Mouse (Mus musculus) lung, adult 18-20 months (tissue): ENCODE data around the gene Cd82.

Source experiments
- DNase-seq, 2 experiments: peaks; one replicate each; pipeline ENCODE4 v3.0.0; 2022; ENCODE audit warnings: mixed read lengths in 2 of 2

Cd82 gene

DNA sequence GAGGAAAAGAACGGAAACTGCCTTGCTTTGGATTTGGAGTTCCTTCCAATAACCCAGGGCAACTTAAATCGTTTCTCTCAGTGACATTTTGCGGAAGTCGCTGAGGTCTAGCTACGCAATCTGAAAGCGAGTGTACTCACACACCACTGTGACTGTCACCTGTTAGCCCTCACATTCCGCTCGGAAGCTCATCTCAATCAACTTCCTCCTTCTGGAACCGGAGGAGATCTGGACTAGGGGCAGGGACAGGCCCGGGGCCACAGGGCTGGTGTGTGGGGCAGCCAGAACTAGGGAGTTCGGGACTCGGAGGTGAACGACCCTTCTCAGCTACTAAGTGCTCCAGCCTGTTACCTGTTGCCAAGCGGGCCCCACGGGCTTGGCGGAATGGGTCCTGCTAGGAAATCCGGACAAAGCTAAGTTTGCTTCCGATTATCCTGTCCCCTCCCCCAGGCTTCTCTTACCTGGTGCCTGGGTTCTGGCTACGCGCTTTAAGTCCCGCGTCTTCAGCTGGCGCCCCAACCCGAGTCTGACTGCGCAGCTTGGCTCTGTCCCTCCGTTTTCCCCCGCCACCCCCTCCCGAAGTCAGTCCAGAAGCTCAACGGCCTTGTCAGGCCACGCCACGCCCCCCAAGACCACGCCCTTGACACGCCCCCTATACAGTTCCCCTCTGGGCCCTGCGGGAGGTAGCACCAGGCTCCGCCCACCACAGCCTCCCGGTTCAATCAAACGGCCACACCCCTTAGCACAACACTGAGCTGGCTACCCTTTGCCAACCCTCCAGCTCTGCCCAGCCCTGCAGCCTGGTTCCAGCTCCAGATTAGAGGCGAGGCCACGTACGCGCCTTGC, 848 bp downstream of the Cd82 start:
- peak; percentile 99 for DNase-seq

DNA sequence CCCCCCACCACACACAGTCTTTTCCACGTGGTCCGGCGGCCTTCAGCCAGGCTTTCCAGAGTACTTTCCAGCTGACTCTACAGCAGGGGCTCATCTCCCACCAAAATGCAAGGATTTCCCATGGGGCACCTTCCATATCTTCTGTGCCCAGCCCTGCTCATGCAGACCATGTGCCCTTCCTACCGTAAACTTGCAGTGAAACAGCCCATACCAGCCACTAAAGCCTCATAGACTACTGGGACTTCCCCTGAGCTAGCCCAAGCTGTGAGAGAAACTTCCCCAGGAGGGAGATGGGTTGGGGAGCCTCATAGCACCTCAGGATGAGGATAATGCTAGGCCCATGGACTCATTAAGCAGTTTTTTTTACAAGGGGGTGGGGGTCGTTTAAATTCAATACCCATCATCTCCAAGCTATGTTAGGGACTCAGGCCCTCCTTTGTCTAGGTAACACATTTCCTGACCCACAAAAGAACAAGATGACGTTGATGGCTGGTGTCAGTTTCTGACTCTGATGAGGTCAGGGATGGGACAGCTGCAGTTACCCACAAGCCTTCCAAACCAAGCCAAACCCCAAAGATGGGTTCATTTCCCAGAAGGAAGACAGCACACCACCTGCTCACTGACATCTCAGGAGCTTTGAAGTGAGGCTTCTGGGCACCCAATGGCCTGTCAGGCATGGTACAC, 2.0 kb downstream of the Cd82 start:
- no peak for DNase-seq

DNA sequence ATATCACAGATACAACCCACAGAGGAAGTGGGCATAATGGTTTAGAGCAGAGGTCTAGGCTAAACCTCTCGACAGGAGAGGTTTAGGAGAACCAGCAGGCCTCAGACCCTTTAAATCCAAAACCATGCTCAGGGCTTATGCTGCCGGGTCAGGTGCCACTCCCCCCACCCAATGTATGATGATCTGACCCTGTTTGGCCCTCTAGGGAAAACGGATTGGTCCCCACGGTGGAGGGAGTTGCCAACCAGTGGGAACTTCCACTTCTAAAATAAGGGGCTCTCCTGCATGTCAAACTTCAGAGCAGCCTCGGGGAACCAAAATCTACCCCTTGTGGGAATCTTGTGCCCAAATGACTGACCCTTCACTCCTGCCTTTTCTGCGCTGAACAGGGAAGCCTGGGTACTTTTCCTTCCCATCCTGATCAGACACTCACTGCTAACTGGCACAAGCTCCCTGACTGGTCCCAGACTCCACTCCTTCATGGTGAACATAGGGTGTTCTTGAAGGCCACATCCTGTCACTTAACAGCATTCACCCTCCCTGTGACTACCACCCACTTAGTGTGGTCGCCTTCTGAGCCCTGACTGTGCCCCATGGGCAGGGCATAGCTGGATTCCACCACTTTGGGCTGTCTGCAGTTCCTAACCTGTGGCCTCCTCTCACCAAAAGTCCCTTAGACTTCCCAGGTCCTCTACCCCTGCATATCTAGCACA, 3.6 kb downstream of the Cd82 start:
- DNase-seq, result no peak

DNA sequence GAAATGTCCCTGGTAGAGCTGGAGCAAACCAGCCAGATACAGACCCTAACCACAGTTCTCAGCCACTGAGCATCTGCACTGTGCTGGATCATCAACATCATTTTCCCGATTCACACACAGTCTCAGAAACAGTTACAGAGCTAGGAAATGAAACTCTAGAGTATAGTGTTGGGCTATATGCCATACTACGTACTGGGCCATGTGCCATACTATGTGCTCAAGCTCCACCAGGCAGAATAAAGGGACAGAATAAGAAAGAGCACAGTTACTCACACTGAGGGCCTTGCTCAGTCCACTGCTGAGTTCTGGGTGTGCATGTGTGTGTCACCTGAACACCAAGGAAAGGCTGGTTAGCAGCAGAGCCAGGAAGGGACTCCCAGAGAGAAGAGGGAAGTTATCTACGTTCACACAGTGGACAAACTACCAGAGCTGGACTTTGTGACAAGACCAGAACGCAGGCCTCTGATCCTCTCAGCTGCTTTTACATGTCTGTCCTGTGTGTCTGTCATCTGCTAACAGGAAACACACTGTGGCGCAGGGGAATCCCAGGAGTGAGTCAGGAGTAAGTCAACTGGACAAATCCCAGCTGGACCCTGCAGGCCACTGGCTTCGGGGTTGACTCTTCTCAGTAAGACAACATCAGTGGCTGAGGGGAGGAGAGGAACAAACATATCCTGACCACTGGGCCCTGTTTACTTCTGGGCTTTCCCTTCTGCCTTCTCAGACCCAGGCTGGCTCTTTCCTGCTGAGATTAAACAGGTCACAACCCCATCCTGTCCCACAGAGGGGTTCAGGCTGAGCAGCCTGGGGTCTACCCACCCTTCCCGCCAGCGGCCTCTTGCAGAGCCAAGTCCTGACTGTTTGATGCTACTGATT, 4.4 kb downstream of the Cd82 start:
- DNase-seq, result peak; percentile 52 to 56

DNA sequence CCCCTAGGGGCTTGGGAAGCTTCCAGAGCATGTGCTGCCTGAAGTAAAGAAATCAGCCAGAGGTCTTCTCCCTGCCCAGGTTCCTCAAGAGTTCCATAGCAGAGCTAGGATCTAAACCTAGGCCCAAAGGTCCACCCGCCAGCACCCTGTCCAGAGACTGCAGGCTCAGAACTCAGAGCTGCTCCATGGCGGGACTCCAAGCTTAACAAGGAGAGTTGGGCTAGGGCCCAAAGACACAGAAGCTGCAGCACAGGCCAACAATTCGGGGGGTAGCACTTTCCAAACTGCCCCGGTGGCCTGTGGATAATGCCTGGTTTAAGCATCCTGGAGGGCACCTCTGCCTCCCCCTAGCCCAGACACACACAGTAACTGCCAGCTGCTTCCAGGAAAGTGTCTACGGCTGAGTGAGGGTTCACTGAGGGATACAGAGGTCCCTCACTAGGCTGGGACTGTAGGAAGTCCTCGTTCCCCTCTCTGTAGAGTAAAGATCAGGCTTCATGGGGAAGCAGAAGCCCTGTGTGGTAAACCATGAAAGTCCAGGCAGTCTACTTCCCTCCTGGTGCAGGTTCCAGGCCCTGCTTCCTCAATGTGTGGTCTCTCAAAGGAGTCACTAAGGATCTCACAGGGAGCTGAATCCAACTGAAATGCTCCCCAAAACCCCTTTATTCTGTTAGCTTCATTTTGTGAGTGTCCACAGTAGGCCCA, 5.4 kb downstream of the Cd82 start:
- no peak for DNase-seq

DNA sequence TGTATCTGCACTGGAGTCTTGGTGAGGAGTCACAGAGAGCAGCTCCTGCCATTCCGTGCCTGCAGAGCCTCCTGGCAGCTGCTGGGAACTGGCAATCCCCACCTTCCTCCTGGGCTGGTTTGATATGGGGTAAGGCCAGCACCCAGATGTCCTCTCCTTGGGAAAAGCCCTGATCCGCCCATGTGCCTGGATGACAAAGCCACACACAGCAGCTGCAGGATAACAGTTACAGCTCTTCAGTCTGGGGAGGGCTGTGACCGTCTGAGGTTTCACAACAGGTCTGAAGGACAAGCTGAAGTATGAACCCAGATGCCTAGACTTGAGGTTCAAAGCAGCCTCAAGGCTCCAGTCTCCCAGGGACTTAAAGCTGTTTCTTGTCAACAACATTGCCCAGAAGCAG, 6.8 kb downstream of the Cd82 start:
- peak; percentile 44 to 63 for DNase-seq

DNA sequence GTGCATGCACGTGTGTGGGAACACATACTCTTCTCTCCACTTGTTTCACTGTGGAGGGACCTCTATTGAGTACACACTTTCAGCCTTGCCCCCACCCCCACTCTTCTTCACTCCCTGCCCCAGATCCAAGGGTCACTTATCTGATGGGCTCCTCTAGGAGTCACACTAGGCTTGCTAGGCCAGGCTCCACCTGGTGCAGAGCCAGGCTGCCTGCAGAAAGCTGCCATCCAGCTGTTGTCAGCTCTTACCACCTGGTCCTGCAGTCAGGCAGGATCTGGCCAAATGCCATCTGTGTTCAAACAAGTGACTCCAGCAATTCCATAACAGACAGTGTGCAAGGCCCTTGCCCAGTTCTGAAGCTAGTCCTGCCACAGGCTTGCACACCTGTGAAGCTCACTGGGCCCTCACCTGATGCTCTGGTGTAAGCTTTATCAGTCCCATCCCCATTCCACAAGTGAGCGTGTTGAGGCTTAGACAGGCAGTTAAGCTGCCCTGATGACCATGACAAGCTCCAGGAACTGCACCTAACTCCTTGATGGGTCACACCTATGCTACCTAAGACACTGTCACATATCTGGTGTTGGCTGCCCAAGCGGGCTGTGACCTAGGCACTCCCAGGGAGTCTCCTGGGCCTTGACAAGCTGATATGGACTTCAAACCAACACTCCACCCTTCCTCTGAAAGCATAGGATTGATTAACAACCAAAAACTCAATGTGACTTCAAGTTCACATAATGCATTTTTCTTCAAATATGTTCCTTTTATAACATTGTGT, 7.9 kb downstream of the Cd82 start:
- peak in 1 of 2 experiments; percentile 44 for DNase-seq

DNA sequence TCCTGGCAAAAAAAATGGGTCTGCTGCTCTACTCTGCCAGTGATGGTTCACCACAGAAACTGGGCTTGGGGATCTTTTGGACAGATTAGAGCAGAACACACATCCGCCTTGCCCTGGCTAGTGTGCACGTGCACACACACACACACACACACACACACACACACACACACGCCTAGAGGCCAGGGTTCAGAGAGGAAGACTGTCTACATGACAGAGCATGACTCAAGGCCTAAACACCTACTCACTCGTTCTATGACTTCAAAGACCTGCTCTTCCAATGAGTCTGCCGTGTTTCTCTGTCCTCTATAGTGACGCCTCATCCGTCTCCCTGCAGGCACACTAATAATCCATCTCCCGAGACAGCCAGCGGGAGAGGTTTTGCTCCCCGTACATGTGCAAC, 8.6 kb downstream of the Cd82 start:
- DNase-seq, result no peak

DNA sequence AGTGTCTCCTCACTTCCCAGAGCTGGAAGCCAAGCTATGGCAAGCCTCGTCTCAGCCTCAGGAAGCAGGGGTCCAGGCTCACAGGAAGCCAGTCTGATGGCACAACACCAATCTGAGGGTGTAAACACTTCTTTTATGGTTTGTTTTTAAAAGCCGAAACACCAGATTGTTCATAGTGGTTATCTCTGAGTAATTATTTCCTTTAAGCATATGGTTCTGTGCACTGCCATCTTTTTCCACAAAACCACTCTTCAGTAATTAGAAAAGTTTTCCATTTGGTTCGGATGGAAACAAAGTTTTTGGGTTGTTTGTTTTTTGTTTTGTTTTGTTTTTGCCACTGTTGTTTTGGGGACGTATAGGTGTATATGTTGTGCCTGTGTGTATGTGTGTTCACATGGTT, 9.9 kb downstream of the Cd82 start:
- no peak for DNase-seq

DNA sequence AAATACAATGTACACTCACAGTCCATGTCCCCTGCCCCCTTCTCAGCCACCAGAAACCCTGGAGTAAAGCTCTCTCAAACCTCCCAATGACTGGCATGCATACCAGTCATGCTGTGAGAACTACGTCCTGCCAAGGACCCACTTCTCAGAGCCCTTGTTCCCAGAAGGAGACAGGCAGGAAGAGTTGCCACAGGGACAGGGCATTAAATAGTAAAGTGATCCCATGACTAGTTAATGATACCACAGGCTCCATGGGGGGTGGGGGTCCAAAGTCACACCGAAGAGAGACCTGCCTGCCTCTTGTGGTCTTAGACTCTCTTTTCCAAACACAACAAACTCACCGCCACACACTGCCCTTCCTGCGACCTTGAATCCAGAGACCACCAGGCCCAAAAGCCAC, 10.4 kb downstream of the Cd82 start:
- no peak for DNase-seq

DNA sequence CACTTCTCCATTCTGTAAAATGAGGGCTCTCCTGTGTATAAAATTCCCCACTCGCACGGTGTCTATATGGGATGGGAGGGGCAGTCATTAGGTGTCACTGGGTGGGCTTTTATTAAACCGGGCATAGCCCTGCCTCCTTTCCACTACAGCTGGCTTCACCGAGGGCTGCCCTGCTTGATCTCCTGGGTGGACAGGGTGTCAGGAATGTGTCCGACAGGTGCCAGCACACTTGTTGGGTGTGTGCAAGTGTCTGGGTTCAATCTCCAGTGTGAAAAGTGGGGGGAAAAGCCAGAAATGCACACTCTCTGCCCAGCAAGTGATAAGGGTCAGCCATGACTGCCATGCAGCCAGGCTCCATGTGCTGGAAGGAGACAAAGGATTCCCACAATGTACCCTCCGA, 10.9 kb downstream of the Cd82 start:
- DNase-seq, result no peak

DNA sequence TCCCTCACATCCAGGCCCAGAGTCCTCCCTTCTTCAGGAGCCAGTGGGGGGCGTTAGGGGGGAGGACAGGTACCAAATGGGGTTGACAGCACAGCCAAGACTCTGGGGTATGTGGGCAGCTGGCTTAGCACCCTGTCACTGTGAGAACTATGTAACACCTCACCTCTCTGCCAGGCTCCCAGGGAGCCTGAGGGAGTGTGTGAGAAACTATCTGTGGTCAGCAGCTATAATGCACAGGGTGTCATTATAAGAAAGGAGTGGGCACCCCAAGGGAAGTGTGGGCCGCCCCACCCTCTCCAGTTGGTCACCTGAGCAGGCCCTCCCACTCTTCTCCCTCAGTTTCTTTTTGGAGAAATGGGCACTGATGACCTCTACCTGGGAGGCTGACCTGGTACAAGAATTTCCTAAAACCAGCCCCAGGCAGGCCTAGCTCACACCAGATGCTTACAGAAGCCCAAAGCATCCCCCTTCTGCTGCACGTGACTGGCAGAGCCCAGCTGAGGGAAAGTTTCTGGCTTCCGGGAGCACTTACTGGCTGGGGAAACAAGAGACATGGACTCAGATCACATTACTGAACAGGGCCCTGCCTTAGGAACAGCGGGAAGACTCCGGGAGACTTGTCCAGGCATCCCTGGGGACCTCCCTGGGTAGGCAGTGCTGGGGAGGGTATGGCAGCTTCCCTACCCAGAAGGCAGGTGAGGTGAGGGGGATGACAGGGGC, 11.6 kb downstream of the Cd82 start:
- DNase-seq, result no peak

DNA sequence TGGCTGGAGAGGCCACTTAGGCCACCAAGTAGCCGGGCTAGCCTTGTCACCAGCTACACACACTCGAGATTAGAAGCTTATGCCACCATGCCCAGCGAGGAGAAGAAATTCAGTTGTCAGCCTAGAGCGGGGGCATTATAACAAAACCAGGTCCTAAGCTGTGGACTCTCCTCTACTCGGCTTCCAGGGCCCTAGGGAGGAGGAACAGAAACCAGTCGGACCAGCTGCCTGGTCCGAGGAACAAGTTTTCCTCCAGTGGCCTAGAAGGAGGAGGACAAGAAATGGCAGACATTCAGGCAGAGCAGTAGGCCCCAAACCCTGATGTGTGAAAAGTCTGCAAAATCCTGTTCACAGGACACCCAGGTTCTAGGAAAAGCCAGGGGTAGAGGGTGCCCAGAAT, 12.2 kb downstream of the Cd82 start:
- DNase-seq, result peak in 1 of 2 experiments; percentile 24

DNA sequence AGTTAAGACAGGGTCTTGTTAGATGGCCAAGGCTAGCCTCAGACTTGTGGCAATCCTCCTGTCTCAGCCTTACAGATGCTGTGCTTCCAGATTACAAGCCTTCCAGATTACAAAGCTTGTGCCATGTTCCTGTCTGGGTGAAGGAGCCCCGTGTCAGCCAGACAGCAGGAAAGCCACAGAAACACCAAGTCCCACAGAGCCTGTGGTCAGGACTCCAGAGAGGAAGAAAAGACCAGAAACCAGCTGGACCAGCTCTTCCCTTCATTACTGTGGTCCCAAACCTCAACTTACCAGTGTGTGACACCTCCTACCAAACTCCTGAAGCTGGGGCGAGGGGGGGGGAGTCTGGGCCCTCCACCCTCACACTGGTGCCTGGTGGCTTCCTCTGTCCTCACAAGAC, 13.3 kb downstream of the Cd82 start:
- DNase-seq, result no peak

DNA sequence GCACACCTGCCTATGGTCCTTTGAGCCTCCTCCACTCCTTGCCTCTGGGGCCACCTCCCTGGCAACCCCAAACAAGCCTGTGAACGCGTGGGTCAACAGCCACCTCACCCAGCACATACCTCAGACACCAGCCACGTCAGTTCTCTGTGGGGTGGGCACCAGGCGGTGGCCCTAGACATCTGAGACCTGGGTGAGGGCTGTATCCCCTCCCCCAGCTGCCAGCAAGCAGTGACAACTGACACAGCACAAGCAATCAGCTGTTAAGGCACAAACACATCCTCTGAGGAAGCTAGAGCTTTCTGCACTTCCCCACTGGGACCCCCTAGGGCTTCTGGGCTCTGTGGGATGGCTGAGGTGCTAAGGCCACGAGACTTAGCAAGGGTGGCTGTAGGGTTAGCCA, 14.2 kb downstream of the Cd82 start:
- peak in 1 of 2 experiments; percentile 63 for DNase-seq

DNA sequence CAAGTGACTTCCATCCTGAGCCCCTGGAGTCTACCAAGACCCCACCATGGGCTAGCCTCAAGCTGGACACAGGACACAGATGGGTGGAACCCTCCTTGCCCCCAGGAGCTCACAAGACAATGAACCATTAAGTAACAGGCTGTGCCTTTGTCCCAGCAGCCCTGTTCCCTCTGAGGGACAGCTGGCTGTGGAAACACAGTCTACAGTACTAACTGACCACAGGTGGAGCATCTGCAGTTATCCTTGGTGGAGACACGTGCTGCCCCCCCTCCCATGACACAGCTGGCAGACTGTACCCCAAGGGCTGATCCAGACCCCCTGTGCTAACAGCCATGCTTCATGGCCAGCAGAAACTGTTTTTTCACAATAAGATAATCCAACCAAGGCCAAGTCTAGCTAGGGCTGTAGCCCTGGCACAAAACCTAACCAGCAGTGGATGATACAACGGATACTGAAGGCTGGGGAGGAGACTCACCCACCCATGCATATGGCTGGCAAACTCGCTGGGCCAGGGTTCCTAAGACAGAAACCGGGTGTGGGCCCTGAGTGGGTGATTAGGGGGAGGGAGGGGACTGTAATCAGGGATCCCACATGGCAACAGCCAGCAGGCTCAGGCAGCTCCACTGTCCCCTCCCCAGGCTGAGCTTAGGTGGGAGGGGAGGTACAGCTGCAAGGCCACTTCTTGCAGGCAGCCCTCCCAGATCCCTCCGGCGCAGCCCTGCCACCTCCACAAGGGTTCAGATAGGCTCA, 15.3 kb downstream of the Cd82 start:
- DNase-seq, result no peak

DNA sequence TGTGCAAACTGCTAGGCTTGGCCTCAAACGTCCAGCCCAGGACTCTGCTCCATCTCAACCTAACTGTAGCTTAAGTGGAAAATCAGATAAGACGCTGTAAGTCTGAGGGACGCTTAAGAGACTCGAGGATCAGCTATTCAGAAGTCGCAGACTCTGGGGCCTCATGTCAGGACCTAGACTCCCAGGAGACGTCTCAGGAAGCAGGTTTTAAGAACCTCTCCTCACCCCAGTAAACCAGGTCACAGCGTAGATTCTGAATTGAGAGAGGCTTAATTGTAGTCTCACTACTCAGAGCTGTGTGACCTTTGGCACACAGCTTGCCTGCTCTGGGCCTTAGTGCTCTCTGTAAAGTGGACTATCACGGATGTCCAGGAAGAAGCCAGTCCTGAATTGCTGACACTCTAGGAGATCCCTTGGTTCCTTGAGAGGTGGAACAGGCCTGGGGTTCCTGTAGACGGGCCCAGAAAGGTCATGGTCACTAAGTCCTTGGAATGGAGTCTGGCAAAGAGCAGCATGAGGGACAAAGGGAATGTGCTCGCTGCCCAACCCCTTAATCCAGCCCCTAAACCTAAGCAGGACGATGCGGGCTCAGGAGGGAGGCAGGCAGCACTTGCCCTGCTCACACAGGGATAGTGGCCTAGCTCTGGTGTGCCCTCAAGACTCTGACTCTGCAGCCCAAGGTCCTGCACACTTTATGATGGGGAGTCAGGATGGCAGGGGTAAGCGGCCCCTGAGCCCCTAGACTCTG, 16.2 kb downstream of the Cd82 start:
- DNase-seq, result no peak

DNA sequence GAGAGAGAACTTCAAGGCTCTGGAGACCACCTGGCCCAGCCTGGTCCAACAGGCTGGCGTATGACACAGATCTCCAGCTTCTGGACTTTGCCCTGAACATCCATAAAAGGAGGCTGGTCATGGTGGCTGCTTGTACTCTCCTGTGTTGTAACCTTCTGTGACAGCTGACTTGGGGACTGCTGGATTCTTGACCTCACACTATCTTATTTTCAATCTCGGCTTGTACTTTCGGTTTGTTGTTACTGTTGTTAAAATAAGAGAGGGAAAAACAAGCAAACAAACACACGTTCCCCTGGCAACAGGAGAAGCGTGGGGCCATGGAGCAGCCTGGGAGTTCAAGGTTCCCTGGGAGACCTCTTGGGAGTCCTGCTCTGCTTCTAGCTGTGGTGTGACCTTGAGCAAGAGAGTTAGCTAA, 17.7 kb downstream of the Cd82 start:
- no peak for DNase-seq

DNA sequence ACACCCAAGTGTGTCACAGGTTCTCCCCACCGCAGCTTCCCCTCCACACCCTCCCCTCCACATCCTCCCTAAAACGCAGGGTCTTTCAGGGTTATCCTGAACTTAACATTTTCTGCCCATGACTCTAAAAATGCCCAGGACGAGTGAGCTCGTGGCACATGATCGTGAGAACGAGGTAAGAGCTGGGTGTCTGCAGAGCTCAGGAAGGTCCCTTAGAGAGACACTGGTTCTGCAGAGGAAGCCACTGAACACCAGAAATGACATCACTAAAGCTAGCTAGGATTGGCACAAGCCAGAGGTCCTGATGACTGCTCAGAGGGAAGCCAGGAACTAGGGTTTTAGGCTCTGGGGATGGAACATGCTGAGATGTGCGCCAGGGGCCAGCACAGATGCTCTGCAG, 18.7 kb downstream of the Cd82 start:
- no peak for DNase-seq
